Mouse (Mus musculus) cerebellum, postnatal 36 days (tissue): ENCODE measurements around the gene Zmynd12.
A peak's percentile ranks its signal among the peaks of the same experiment; 100 is the strongest.

Source experiments
- DNase-seq, 2 experiments: peaks; one replicate each; pipeline ENCODE4 v3.0.0; 2021 to 2022; ENCODE audit warnings: mixed read lengths in 2 of 2

Gene Zmynd12

DNA sequence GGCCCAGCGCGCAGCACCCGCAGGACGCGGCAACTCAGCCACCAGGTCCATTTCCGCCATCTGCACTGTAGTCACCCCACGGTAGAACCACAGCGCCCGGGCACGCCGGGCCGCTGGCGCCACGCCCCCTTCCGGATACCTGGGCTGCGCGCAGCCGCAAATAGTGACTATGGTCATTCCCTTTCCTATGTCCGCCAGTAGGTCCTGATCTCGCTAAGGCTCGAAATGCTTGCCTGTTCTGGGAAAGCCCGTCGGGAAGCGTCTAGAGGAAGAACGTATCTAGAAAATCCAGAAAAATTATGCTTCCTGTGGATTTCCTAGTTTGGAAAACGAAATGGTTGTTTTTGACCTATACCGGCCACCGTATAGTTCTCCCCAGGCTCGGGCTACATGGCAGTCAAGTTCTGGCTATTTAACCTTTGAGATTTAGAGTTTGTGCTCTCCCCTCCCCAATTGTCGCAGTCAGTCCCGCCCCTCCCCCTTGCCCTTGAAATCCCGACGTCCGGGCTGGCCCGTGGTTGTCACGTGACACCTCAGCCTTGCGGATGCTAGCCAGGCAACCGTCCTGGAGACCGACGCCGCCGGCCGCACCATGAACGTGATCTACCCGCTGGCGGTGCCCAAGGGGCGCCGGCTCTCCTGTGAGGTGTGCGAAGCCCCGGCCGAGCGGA is at the start of gene Zmynd12, which contains the start of gene Ppcs:
Gene Zmynd12 (plus strand): TSS at position 521 of the 671 bp plus-strand sequence.
Gene Ppcs (minus strand): TSS at position 127 of the 671 bp plus-strand sequence.
- peak; percentile 93 for DNase-seq

DNA sequence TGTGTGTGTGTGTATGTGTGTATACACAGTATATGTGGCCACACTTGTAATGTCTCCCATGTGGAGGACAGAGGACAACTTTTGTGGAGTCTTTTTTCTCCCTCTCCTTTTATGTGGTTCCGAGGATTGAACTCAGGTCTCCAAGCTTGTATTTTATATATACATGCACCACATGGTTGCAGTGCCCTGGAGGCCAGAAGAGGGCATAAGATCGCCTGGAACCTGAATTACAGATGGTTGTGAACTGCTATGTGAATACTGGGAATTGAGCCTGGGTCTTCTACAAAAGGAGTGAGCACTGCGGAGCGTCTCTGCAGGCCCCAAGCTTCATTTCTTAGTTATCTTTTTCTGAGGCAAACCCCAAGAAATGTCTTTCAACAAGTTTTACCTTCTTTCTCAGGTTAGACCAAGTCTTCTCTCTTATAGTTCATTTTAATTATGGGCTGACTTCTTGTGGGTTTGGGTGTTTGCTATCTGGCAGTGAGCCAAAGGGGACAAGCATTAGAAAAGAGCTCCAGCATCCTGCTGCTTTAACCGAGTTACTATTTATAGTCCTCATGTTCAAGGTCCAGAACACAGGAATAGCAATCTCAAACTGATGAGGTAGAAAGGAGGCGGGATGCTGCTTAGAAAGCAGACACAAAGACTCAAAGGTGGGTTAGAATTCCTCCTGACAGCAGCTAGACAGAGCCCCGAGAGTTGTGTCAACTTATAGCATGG is 41.0 kb upstream of the Zmynd12 start:
- no peak for DNase-seq

DNA sequence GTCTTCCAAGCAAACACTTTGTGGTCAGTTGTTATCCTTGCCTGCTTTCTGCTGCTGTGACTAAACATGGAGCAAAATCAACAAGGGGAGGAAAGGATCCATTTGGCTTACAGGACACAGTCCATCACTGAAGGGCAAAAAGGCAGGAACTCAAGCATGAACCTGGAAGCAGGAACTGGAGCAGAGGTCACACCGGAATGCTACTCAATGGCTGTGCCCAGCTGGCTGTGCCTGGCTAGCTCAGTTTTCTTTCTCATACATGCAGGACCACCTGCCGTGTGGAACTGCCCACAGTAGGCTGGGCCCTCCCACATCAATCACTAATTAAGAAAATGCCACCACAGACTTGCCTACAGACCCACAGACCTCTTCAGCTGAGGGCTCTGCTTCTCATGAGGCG is 33.4 kb upstream of the Zmynd12 start:
- DNase-seq, result no peak

DNA sequence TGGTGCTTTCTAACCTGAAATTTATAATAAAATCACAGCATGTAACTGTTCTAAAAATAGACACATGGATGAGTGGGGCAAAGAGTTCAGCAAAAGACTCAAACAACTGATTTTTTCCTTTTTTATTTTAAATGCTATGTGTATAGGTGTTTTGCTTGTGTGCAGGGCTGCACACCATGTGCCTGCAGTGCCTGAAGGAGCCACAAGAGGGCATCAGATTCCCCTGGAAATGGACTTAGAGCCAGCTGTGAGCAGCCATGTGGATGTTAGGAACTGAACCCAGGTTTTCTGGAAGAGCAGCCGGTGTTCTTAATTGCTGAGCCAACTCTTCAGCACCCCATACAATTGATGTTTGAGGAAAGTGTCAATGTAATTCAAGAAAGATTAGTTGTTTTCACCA is 32.2 kb upstream of the Zmynd12 start:
- no peak for DNase-seq

DNA sequence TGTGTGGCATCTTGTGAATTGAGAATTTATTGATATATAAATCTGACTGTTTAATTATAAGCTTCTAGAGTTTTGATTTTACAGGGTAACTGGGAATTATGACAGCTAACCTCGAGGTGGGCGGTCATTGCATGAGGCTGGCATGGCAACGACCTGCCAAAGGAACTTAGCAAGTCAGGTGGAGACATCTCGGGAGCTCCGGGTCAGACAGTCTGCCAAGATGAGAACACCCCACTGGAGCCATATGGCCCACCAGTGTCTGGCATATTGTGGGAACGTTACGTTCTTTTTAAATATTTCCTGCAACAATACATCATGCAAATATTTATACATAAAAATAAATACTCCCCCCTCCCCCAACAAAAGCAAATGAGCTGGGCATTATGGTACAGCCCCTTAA is 23.9 kb upstream of the Zmynd12 start:
- DNase-seq, result peak; percentile 65 to 73

DNA sequence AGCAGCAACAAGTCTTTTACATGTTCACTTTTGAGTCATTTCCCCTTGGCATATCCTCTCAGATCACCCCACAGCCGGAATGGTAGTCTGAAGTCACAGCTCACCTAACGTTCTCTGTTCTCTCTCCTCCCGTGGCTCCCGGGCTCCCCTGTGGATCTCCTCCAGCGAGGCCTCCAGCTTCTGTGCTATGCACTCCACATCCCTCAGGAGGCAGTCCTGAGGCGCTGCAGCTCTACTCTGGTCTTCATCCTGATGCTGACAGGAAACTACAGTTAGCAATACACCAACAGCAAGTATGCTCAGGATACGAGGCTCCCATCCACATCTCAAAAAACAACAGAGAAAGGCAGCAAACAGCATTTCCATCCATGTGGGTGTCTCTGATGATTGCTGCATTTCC is 21.7 kb upstream of the Zmynd12 start:
- DNase-seq, result no peak

DNA sequence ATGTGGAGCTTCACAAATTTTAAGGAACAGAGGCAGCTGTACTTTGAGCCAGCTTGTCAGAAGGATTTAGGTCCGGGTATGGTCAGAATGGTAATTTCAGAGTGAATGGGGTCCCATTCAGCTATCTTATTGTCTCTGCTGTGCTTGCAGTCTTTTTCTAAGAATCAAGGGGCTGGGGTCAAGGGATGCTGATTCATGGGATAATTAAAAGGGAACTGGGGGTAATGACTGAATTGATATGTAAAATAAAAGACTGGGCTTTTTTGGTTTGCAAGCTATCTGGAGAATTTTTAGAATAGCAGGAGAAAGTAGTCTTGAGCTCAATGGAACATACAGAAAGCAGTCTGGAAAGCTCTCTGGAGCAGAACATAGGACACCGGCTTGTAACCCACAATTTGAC is 19.2 kb upstream of the Zmynd12 start:
- no peak for DNase-seq

DNA sequence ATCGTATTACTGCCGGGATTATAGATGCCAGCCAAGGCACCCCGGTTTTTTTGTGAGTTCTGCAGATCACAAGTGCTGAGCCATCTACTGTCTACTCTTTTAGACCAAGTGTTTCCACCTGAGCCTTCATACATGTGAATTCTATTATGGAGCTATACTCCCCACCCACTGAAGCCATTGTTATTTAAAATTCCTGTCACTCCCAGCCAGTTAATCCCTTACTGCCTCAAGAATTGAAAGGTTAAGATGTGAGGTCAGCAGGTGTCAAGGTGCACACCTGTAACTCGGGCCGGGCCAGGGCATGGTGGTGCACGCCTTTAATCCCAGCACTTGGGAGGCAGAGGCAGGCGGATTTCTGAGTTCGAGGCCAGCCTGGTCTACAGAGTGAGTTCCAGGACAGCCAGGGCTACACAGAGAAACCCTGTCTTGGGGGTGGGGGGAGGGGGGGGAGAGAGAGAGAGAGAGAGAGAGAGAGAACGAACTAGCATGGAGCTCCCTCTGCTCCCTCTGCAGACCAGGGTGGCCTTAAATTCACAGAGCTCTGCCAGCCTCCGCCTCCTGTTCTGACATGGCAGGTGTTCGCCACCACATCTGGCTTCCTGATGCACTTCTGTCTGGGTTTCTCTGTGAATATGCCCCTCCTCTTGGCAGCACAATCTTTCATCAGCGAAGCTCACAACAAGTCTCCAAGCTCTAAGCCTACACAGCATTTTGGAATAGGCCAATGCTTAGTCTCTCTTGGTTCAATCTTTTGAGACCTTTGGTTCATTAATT is 10.6 kb upstream of the Zmynd12 start:
- no peak for DNase-seq

DNA sequence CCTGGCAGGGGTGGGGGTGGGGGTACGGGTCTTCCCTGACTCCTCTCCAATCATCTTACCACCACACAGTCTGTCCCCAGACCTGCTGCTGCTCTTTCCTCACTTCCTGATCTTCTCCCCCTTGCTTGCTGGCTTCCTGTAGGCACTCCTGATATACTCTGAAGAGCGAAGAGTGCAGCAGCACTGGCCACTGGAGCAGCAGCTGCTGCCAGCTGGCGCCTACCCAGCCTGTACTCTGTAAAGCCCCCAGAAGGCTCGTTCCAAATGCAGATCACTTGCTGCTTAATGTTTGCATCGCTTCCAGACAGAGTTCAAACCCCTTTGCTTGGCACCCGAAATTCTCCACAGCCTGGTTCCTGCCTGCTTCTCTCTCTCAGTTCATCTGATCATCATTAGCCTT is 9.8 kb upstream of the Zmynd12 start:
- DNase-seq, result no peak

DNA sequence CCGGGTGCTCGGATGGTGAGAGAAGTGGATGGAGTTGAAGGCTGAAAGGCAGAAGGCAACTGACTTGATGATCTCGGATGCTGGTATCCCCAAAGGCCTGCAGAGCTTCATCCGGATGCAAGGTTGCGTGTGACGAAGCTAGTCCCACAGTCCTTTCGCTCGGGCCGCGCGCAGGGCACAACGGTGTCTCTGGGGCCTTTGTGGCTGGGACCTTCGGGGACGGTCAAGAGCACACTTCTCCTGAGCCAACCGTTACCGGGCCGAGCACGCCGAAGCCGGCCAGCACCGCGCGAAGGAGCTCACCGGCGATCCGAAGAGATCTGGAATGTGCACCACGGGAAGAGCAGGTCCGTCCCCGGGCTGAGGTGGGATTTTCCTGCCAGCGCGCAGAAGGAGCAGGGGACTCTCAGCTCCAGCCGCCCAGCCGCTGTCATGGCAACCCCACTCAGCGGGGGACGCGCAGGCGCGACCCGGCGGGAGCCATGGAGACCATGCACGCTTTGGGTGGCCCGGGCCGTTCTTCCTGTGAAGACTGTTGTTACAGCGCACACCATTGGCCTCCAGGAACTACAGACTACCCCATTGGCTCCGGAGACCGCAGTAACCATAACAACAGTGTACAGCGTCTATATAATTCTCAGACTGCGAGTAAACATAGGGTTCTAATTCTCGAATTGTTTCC is 7.4 kb upstream of the Zmynd12 start, which contains the start of gene Ccdc30:
Gene Ccdc30 (minus strand): TSS at position 450 of the 682 bp plus-strand sequence.
- DNase-seq, result peak; percentile 91 to 93

DNA sequence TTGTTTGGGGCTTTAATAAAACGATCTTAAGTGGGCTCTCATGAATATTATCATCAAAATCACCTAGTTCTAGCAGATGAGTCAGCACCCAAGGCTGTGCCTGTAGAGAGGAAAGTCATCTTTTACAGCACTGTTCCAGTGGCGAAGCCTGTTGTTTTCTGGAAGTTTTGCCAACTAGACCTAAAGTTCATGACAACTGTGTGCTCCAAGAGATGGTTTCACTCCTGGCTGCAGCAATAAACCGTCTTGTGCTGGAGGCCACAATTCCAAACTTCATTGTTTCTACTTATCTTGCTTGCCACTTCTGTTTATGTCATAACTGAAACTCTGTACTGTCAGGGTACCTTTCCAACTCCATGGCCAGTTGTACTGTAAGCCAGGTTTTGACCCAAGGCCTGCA is 5.3 kb upstream of the Zmynd12 start:
- DNase-seq, result no peak

DNA sequence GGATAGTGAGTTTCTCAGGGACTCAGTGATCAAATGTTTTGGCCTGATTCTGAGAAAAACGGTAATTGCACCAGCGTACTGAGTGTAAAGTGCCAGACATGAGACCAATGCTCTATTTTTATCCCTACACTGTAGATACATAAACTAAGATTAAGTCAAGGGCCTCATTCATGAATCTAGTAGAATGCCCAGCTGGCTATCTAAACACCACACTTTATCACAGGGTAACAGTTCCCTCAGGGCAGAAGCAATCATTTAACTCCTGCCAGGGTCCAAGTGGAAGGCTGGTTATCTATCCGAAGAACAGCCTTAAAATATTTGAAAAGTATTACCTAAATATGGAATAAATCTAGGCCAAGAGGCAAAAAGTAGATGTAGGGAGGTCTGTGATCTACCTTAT is 4.7 kb upstream of the Zmynd12 start:
- DNase-seq, result no peak

DNA sequence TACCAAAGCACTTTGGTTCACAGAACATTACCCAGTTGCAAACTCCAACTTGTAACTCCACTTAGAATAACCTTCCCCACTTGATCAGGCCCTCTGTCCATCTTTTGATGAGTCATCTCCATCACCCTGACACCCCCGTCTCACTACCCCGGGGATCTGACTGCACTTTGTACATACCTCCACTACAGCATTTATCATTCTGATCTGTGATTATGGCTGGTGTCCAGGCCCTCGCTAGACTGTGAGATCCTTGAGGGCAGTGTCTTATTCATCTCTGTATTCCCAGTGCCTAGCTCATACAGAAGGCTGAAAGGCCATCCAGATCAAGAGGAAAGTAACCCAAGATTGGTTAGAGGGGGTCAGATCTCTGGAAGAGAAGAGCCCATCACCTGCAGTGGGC is 1.4 kb upstream of the Zmynd12 start:
- no peak for DNase-seq

DNA sequence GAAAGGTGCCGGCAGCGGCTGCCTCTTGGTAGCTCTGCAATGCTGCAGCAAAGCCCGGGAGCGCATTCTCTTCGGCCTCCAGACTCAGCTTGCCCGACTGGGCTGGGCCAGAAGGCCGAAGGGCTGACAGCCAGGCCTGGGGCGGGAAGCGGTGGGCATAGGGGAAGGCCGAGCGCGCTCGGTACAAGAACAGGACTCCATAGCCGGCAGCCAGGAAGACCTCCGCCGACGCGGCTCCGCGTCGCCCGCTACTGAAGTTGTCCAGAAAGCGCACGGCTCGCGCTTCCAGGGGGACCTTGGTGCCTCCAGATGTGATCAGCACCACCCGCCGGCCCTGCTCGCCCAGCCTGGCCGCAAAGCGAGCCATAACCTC is 707 bp upstream of the Zmynd12 start:
- DNase-seq, result peak in 1 of 2 experiments; percentile 49

DNA sequence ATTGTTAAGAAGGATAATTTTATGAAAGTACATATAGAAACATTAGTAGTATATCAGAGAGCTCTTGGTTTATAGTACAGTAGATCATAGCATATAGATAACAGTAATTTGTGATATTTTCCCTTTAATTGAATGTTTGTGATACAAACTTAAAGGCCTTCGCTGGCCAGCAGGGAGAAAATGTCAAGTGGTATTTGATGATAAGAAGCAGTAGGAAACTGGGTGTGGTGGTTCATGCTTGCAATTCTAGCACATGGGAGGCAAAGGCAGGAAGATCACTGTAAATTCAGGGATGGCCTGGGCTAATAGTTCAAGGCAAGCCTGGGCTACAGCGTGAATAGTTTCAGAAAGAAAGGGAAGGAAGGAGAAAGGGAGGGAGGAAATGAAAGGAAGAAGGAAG is 2.5 kb downstream of the Zmynd12 start:
- DNase-seq, result no peak

DNA sequence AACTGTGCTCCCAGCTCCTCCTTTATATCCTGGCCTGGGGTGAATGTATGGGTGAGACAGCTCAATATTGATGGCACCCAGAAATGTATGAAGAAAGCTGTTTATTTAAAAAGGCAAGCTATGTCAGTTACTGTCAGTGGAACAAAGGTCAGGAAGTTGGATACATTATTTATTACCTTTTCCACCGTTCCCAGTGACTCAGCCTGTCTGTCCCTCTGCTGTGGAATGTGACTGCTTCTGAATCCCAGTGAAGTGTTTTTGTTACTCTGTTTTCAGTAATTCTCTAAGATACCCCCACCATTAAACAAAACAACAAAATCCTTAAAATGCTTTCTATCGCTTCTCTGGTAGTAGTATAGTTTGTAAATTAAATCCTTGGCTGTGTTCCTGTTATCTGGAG is 3.0 kb downstream of the Zmynd12 start:
- DNase-seq, result no peak

DNA sequence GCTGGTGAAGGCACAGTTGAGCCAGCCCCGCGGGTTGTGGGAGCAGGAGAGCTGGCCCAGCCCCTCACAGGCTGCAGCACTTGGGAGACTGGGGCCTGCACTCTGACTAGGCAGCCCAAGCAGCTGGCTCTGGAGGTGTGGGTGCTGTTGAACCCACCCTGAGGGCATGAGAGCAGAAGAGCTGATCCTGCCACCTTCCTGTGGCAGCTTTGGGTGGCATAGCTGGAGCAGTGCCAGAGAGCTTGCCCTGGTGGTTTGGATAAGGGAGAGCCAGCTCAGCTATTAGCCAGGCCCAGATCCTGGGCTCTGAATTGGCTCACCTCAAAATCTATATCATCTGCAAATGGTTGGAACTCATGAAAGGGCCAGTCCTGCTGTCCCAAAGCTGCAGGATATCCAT is 5.1 kb downstream of the Zmynd12 start:
- no peak for DNase-seq

DNA sequence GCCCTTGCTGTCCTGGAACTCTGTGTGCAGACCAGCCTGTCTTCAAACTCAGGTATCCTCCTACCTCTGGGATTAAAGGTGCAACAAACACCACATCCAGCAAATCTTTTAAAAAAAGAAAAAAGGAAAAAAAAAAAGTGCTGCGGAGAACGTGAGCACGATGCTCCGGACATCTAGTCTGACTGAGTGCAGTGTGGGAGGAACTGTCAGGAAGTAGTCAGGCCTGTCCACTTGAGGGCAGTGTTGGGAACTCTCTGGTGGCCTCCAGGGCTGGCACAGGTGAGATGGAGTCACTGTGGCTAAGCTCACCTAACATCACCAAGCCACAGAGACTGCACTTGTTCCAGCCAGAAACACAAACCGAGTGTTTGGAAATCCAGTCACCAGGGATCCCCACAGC is 8.1 kb downstream of the Zmynd12 start:
- peak; percentile 80 to 84 for DNase-seq

DNA sequence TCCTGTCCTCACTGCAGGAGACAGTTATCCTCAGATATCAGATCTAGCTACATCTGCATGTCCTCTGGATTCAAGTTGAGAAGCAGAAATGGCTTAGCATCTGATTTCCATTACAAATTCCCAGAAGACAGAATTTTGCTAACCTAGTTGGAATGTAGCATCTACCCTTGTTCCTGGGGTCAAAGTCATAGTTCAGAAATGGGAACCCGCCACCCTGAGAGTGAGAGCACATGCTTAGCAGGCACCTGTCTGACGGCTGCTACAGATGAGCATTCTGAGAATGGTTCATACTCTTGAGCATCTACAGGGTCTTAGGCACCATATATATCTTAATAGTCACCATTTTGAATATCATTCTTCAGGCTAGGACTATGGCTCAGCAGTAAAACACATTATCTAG is 15.3 kb downstream of the Zmynd12 start:
- DNase-seq, result no peak

DNA sequence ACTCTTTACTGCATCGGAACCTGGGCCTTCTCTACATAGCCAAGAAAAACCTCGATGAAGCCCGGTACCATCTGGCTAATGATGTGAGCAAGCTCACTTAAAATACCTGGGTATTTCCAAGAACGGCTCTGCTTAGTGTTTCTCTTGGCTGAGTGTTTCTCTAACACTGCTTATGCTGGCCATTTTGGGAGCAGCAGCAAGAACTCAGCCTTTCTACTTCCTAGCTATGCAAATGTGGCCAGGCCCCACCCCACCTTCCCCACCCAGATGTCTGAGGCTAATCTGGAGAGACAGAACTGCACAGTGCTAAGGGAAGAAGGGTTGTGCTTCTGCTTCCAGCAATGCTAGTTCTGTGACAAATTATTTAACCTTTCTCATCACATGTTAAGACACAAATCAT is 19.2 kb downstream of the Zmynd12 start:
- no peak for DNase-seq

DNA sequence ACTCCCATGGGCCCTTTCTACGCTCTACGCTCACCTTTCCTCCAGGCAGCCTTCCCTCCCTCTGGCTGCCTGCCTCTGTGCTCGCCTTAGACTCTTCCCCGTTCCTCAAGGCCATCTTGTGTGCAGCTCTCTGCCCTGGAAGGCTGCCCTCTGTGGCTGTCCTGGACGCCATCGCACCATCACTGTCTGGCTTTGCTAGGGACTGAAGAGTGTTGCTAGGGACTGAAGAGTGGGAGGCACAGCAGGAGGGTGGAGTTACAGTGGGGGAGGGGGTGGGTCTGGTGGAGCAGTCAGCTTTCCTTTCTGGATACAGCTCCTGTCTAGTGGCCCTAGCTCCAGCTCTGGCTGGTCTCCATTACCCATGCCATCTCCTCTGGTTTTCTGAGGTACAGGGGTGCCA is 19.9 kb downstream of the Zmynd12 start:
- no peak for DNase-seq

DNA sequence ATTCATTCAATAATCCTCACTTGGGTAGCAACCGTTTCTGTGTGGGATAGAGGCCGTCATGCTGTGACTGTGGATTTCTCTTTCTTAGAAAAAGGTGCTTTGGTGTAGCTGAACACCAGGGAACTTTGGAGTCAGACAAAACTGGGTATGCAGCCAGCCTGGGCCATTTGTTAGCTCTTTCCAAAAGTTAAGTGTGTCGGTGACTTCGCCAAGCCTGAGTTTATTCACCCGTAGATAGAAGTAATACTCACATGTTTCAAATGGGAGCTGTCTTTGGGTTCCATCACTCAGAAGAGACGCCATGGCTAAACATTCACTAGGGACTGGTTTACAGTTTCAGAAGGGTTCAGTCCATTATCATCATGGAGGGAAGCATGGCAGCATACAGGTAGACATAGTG is 24.6 kb downstream of the Zmynd12 start:
- DNase-seq, result no peak

DNA sequence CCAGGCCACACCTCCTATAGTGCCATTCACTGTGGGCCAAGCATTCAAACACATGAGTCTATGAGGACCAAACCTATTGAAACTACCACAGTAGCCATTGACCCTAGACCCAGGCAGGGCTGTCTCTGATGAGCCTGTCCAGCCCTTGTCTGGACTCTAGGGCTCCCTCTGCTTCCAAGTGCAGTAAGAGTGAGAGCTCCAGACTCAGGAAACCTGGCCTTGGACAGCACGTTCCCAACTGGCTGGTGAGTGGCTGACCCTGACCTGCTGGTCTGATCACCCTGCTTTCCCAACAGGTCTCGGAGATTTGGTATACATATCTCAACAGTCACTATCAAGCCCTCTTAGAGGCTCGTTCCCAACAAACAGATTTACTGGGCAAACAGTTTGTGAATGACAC is 25.2 kb downstream of the Zmynd12 start:
- no peak for DNase-seq
